Mouse (Mus musculus): Measurements from ENCODE around the gene Abcg1. TPM values are rescaled to one million over a fixed set of nuclear protein-coding genes. Genes with fewer than 3 reads are reported as not detected.
A peak's percentile ranks its signal among the peaks of the same experiment; 100 is the strongest.

Gene Abcg1
- polyA plus RNA-seq, 1 experiment from 2014 or later, result 15.8 TPM

GRCm38 (mm10) chr17:31042751-31043150 is 14.7 kb upstream of the Abcg1 start:
- Histone ChIP-seq H3K27ac (replicated peaks) (no peak overlapping the region), H3K9me3 (replicated peaks) (no peaks in the 10 kb centered on the region), H3K9ac (no peak overlapping the region), H3K4me3 (replicated peaks) (no peak overlapping the region), H3K36me3 (no peaks in the 10 kb centered on the region), H3K27me3 (no peaks in the 10 kb centered on the region), H3K4me1 (0 out of 2 replicates have a peak, but pooled peaks cover under 1% of the 10 kb centered on the region), H3K4me2 (replicated peaks) (no peak overlapping the region)
- 65% methylated on average over 2 of the region's 2 CpGs for WGBS
- ATAC-seq (ENCODE audit: insufficient number of reproducible peaks, low FRiP score, low TSS enrichment, low read depth), result no peak

- peak overlapping the region; percentile 87 for H3K4me2 ChIP-seq (replicated peaks)
- 0 out of 2 replicates have a peak, but pooled peaks have one; percentile 32 for ATAC-seq (ENCODE audit: insufficient number of reproducible peaks, low FRiP score, low TSS enrichment, low read depth)
- peaks cover 28% of the 10 kb centered on the region for H3K4me1 ChIP-seq
- peak overlapping the region; percentile 12 for H3K9ac ChIP-seq
- peak overlapping the region; percentile 30 for H3K27ac ChIP-seq (replicated peaks)
- 2% methylated on average over 31 of the region's 31 CpGs for WGBS
- H3K27me3 ChIP-seq, result peaks cover 13% of the 10 kb centered on the region
- no peaks in the 10 kb centered on the region for H3K36me3 ChIP-seq
- peak overlapping the region; percentile 49 for H3K4me3 ChIP-seq (replicated peaks)
- H3K9me3 ChIP-seq (replicated peaks), result no peaks in the 10 kb centered on the region
Measured at GRCm38 (mm10) chr17:31057891-31058744, 643 bp downstream of the Abcg1 start.

GRCm38 (mm10) chr17:31058745-31059085 is 1.2 kb downstream of the Abcg1 start:
- Histone ChIP-seq H3K4me3 (replicated peaks) (peak overlapping the region; percentile 49), H3K4me1 (peaks cover 28% of the 10 kb centered on the region), H3K27ac (replicated peaks) (peak overlapping the region; percentile 30; the same call in 1 of the 2 replicates), H3K4me2 (replicated peaks) (peak overlapping the region; percentile 87), H3K27me3 (peaks cover 13% of the 10 kb centered on the region), H3K9ac (peak overlapping the region; percentile 12; the same call in 1 of the 2 replicates), H3K36me3 (no peaks in the 10 kb centered on the region), H3K9me3 (replicated peaks) (no peaks in the 10 kb centered on the region)
- ATAC-seq (ENCODE audit: insufficient number of reproducible peaks, low FRiP score, low TSS enrichment, low read depth), result no peak
- WGBS, result under 1% methylated on average over 13 of the region's 13 CpGs

GRCm38 (mm10) chr17:31060196-31060587 is 2.7 kb downstream of the Abcg1 start:
- 49% methylated on average over 4 of the region's 4 CpGs for WGBS
- Histone ChIP-seq H3K9me3 (replicated peaks) (no peaks in the 10 kb centered on the region), H3K4me1 (peaks cover 28% of the 10 kb centered on the region), H3K4me3 (replicated peaks) (no peak overlapping the region), H3K36me3 (no peaks in the 10 kb centered on the region), H3K27me3 (peaks cover 13% of the 10 kb centered on the region), H3K9ac (no peak overlapping the region), H3K27ac (replicated peaks) (no peak overlapping the region), H3K4me2 (replicated peaks) (peak overlapping the region; percentile 9; the same call in 1 of the 2 replicates)
- no peak for ATAC-seq (ENCODE audit: insufficient number of reproducible peaks, low FRiP score, low TSS enrichment, low read depth)

GRCm38 (mm10) chr17:31060588-31061345 is 3.3 kb downstream of the Abcg1 start:
- Histone ChIP-seq H3K27me3 (peaks cover 13% of the 10 kb centered on the region), H3K36me3 (no peaks in the 10 kb centered on the region), H3K9ac (no peak overlapping the region), H3K4me2 (replicated peaks) (no peak overlapping the region), H3K4me1 (peaks cover 28% of the 10 kb centered on the region), H3K9me3 (replicated peaks) (no peaks in the 10 kb centered on the region), H3K4me3 (replicated peaks) (no peak overlapping the region), H3K27ac (replicated peaks) (no peak overlapping the region)
- ATAC-seq (ENCODE audit: insufficient number of reproducible peaks, low FRiP score, low TSS enrichment, low read depth), result no peak
- 53% methylated on average over 13 of the region's 13 CpGs for WGBS

GRCm38 (mm10) chr17:31061346-31062095 is 4.0 kb downstream of the Abcg1 start:
- WGBS, result 73% methylated on average over 3 of the region's 3 CpGs
- H3K4me3 ChIP-seq (replicated peaks), result no peak overlapping the region
- no peaks in the 10 kb centered on the region for H3K36me3 ChIP-seq

GRCm38 (mm10) chr17:31066058-31066457 is 8.6 kb downstream of the Abcg1 start:
- Histone ChIP-seq H3K36me3 (no peaks in the 10 kb centered on the region), H3K4me3 (replicated peaks) (no peak overlapping the region), H3K27ac (replicated peaks) (no peak overlapping the region), H3K4me1 (peaks cover 21% of the 10 kb centered on the region), H3K4me2 (replicated peaks) (no peak overlapping the region), H3K27me3 (no peaks in the 10 kb centered on the region), H3K9me3 (replicated peaks) (no peaks in the 10 kb centered on the region), H3K9ac (no peak overlapping the region)
- ATAC-seq (ENCODE audit: insufficient number of reproducible peaks, low FRiP score, low TSS enrichment, low read depth), result no peak
- 32% methylated on average over 6 of the region's 6 CpGs for WGBS

More at GRCm38 (mm10) chr17:31061346-31062095, 4.0 kb downstream of the Abcg1 start:
- no peak for ATAC-seq (ENCODE audit: insufficient number of reproducible peaks, low FRiP score, low TSS enrichment, low read depth)
- no peak overlapping the region for H3K4me2 ChIP-seq (replicated peaks)
- H3K27ac ChIP-seq (replicated peaks), result no peak overlapping the region
- H3K9ac ChIP-seq, result no peak overlapping the region
- peaks cover 13% of the 10 kb centered on the region for H3K27me3 ChIP-seq
- H3K4me1 ChIP-seq, result peaks cover 35% of the 10 kb centered on the region
- no peaks in the 10 kb centered on the region for H3K9me3 ChIP-seq (replicated peaks)

- peak; percentile 40; the same call in 1 of the 2 replicates for ATAC-seq (ENCODE audit: insufficient number of reproducible peaks, low FRiP score, low TSS enrichment, low read depth)
- no peak overlapping the region for H3K27ac ChIP-seq (replicated peaks)
- no peak overlapping the region for H3K4me2 ChIP-seq (replicated peaks)
- no peaks in the 10 kb centered on the region for H3K36me3 ChIP-seq
- no peaks in the 10 kb centered on the region for H3K27me3 ChIP-seq
- H3K9ac ChIP-seq, result no peak overlapping the region
- 65% methylated on average over 11 of the region's 11 CpGs for WGBS
- H3K9me3 ChIP-seq (replicated peaks), result no peaks in the 10 kb centered on the region
- no peak overlapping the region for H3K4me3 ChIP-seq (replicated peaks)
- H3K4me1 ChIP-seq, result peaks cover 30% of the 10 kb centered on the region
Measured at GRCm38 (mm10) chr17:31067051-31067450, 9.6 kb downstream of the Abcg1 start.

- Histone ChIP-seq H3K27me3 (no peaks in the 10 kb centered on the region), H3K4me3 (replicated peaks) (no peak overlapping the region), H3K36me3 (no peaks in the 10 kb centered on the region), H3K4me1 (peaks cover 50% of the 10 kb centered on the region), H3K9ac (no peak overlapping the region), H3K4me2 (replicated peaks) (no peak overlapping the region), H3K27ac (replicated peaks) (no peak overlapping the region), H3K9me3 (replicated peaks) (no peaks in the 10 kb centered on the region)
- no peak for ATAC-seq (ENCODE audit: insufficient number of reproducible peaks, low FRiP score, low TSS enrichment, low read depth)
- WGBS, result 61% methylated on average over 6 of the region's 6 CpGs
Measured at GRCm38 (mm10) chr17:31069121-31069520, 11.6 kb downstream of the Abcg1 start.

GRCm38 (mm10) chr17:31069845-31070244 is 12.4 kb downstream of the Abcg1 start:
- no peak overlapping the region for H3K9ac ChIP-seq
- ATAC-seq (ENCODE audit: insufficient number of reproducible peaks, low FRiP score, low TSS enrichment, low read depth), result no peak
- H3K4me1 ChIP-seq, result peaks cover 58% of the 10 kb centered on the region
- no peak overlapping the region for H3K27ac ChIP-seq (replicated peaks)
- 76% methylated on average over 4 of the region's 4 CpGs for WGBS
- H3K4me2 ChIP-seq (replicated peaks), result no peak overlapping the region
- no peaks in the 10 kb centered on the region for H3K36me3 ChIP-seq
- no peaks in the 10 kb centered on the region for H3K9me3 ChIP-seq (replicated peaks)
- no peaks in the 10 kb centered on the region for H3K27me3 ChIP-seq
- no peak overlapping the region for H3K4me3 ChIP-seq (replicated peaks)

Measured in embryonic facial prominence, embryonic 15.5 days (tissue).